Mouse (Mus musculus): ENCODE measurements around the gene Cul4a. TPM values are rescaled to one million over a fixed set of nuclear protein-coding genes. Genes with fewer than 3 reads are reported as not detected.

Gene Cul4a
- total and polyA plus RNA-seq, 2 experiments from 2014 or later: 59.4 to 101 TPM

- no peaks in the 10 kb centered on the region for H3K27me3 ChIP-seq (ENCODE audit: insufficient read depth, low read length)
- no peak overlapping the region for H3K27ac ChIP-seq (ENCODE audit: low read depth, low read length)
- H3K36me3 ChIP-seq (ENCODE audit: insufficient read depth): peaks cover 98% of the 10 kb centered on the region
- no peaks in the 10 kb centered on the region for H3K9me3 ChIP-seq (ENCODE audit: low read length)
- H3K4me2 ChIP-seq (ENCODE audit: low read depth): no peak overlapping the region
- DNase-seq (no peak), ATAC-seq (no peak)
- H3K9ac ChIP-seq: no peak overlapping the region
- WGBS: 85% methylated on average over 7 of the region's 7 CpGs
- no peak for TF ChIP-seq CTCF (IDR thresholded peaks at IDR 0.05; ENCODE audit: low read depth)
- no peaks in the 10 kb centered on the region for H3K4me1 ChIP-seq (ENCODE audit: insufficient read depth)
- no peak overlapping the region for H3K4me3 ChIP-seq (ENCODE audit: low read depth, low read length)
These were observed 27.9 kb upstream of the Cul4a start for GRCm38 (mm10) chr8:13077542-13077941.

GRCm38 (mm10) chr8:13104691-13105086 lies 732 bp upstream of the Cul4a start:
- DNase-seq: peak; percentile 94
- H3K27ac ChIP-seq (ENCODE audit: low read depth, low read length): peak overlapping the region; percentile 97
- no peak; the same call in 1 of the 2 replicates for TF ChIP-seq CTCF (IDR thresholded peaks at IDR 0.05; ENCODE audit: low read depth)
- peak overlapping the region; percentile 82 for H3K9ac ChIP-seq
- no peaks in the 10 kb centered on the region for H3K27me3 ChIP-seq (ENCODE audit: insufficient read depth, low read length)
- WGBS: 3% methylated on average over 42 of the region's 45 CpGs
- peak; percentile 87 for ATAC-seq
- H3K36me3 ChIP-seq (ENCODE audit: insufficient read depth): peaks cover 10% of the 10 kb centered on the region; the same call in 1 of the 2 replicates
- H3K4me3 ChIP-seq (ENCODE audit: low read depth, low read length): peak overlapping the region; percentile 96
- H3K4me1 ChIP-seq (ENCODE audit: insufficient read depth): peaks cover 14% of the 10 kb centered on the region
- H3K9me3 ChIP-seq (ENCODE audit: low read length): no peaks in the 10 kb centered on the region
- H3K4me2 ChIP-seq (ENCODE audit: low read depth): peak overlapping the region; percentile 94

GRCm38 (mm10) chr8:13105908-13106551 lies 609 bp downstream of the Cul4a start:
- no peaks in the 10 kb centered on the region for H3K27me3 ChIP-seq (ENCODE audit: insufficient read depth, low read length)
- peak overlapping the region; percentile 94 for H3K4me2 ChIP-seq (ENCODE audit: low read depth)
- WGBS: under 1% methylated on average over 62 of the region's 63 CpGs
- ATAC-seq (peak; percentile 1), DNase-seq (peak; percentile 1)
- peak overlapping the region; percentile 96 for H3K4me3 ChIP-seq (ENCODE audit: low read depth, low read length)
- no peaks in the 10 kb centered on the region for H3K9me3 ChIP-seq (ENCODE audit: low read length)
- H3K4me1 ChIP-seq (ENCODE audit: insufficient read depth): peaks cover 14% of the 10 kb centered on the region
- H3K36me3 ChIP-seq (ENCODE audit: insufficient read depth): no peaks in the 10 kb centered on the region
- H3K9ac ChIP-seq: peak overlapping the region; percentile 91
- H3K27ac ChIP-seq (ENCODE audit: low read depth, low read length): peak overlapping the region; percentile 97
- no peak for TF ChIP-seq CTCF (IDR thresholded peaks at IDR 0.05; ENCODE audit: low read depth)

GRCm38 (mm10) chr8:13107990-13108638 lies 2.7 kb downstream of the Cul4a start:
- ATAC-seq (no peak), DNase-seq (no peak)
- H3K36me3 ChIP-seq (ENCODE audit: insufficient read depth): no peaks in the 10 kb centered on the region; the same call in 1 of the 2 replicates
- TF ChIP-seq CTCF (IDR thresholded peaks at IDR 0.05; ENCODE audit: low read depth): no peak
- no peaks in the 10 kb centered on the region for H3K27me3 ChIP-seq (ENCODE audit: insufficient read depth, low read length)
- no peak overlapping the region for H3K4me2 ChIP-seq (ENCODE audit: low read depth)
- H3K9ac ChIP-seq: no peak overlapping the region
- no peak overlapping the region for H3K4me3 ChIP-seq (ENCODE audit: low read depth, low read length)
- peaks cover 14% of the 10 kb centered on the region for H3K4me1 ChIP-seq (ENCODE audit: insufficient read depth)
- H3K27ac ChIP-seq (ENCODE audit: low read depth, low read length): no peak overlapping the region
- 89% methylated on average over 13 of the region's 13 CpGs for WGBS
- H3K9me3 ChIP-seq (ENCODE audit: low read length): no peaks in the 10 kb centered on the region

DNA sequence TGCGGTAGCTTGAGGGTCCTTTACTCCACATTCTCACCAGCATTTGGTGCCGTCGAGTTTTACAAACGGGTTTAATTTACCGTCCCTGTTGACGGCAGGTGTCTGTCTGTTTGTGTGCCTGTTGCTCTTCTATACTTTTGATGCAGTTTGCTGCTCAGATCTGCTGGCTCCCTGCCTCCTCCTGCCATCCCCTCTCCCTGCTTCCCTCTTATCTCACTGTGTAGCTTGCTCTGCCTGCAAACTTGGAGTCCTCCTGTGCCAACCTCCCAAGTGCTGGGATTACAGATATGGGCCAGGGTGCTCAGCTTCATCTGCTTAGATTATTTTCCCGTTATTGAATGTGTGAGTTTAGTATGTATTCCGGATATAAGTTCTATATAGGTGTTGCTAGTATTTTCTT lies 3.5 kb downstream of the Cul4a start:
- ATAC-seq: no peak
- Histone ChIP-seq H3K36me3 (ENCODE audit: insufficient read depth) (peaks cover 3% of the 10 kb centered on the region; the same call in 1 of the 2 replicates), H3K27me3 (ENCODE audit: insufficient read depth, low read length) (no peaks in the 10 kb centered on the region), H3K9me3 (ENCODE audit: low read length) (no peaks in the 10 kb centered on the region), H3K9ac (no peak overlapping the region), H3K4me1 (ENCODE audit: insufficient read depth) (peaks cover 9% of the 10 kb centered on the region), H3K4me3 (ENCODE audit: low read depth, low read length) (no peak overlapping the region), H3K27ac (ENCODE audit: low read depth, low read length) (no peak overlapping the region), H3K4me2 (ENCODE audit: low read depth) (no peak overlapping the region)
- WGBS: 88% methylated on average over 8 of the region's 8 CpGs
- TF ChIP-seq CTCF (IDR thresholded peaks at IDR 0.05; ENCODE audit: low read depth): no peak
- no peak for DNase-seq

- H3K9me3 ChIP-seq (ENCODE audit: low read length): no peaks in the 10 kb centered on the region
- no peak for ATAC-seq
- peaks cover 6% of the 10 kb centered on the region; the same call in 1 of the 2 replicates for H3K4me1 ChIP-seq (ENCODE audit: insufficient read depth)
- H3K4me3 ChIP-seq (ENCODE audit: low read depth, low read length): no peak overlapping the region
- no peak overlapping the region for H3K4me2 ChIP-seq (ENCODE audit: low read depth)
- WGBS: 58% methylated on average over 1 of the region's 1 CpGs
- DNase-seq: no peak
- H3K27ac ChIP-seq (ENCODE audit: low read depth, low read length): no peak overlapping the region
- no peak for TF ChIP-seq CTCF (IDR thresholded peaks at IDR 0.05; ENCODE audit: low read depth)
- H3K36me3 ChIP-seq (ENCODE audit: insufficient read depth): peaks cover 3% of the 10 kb centered on the region; the same call in 1 of the 2 replicates
- H3K9ac ChIP-seq: no peak overlapping the region
- H3K27me3 ChIP-seq (ENCODE audit: insufficient read depth, low read length): no peaks in the 10 kb centered on the region
These were observed 4.1 kb downstream of the Cul4a start for GRCm38 (mm10) chr8:13109416-13109960.

DNA sequence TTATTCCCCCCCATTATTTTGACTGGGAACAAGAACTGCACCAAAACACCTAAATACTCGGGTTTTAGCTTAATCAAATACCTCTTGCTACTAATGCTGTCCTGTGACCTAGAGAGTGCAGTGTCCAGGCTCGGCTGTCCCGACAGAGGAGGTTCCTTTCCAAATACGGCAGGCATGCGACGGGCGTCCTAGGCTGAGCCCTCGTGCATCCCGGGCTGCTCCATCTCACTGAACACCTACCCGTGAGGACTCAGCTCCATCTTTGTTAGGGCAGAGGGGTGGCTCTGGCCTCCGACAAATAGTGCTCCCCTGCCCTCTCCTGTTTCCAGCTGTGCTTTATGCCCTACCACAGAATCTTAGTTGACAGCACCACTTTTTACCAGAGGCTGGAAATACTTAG lies 6.5 kb downstream of the Cul4a start:
- H3K4me3 ChIP-seq (ENCODE audit: low read depth, low read length): no peak overlapping the region
- H3K9me3 ChIP-seq (ENCODE audit: low read length): no peaks in the 10 kb centered on the region
- ATAC-seq (no peak), DNase-seq (no peak)
- H3K27me3 ChIP-seq (ENCODE audit: insufficient read depth, low read length): no peaks in the 10 kb centered on the region
- no peak overlapping the region for H3K27ac ChIP-seq (ENCODE audit: low read depth, low read length)
- H3K4me1 ChIP-seq (ENCODE audit: insufficient read depth): no peaks in the 10 kb centered on the region
- no peak overlapping the region for H3K9ac ChIP-seq
- H3K4me2 ChIP-seq (ENCODE audit: low read depth): no peak overlapping the region
- peaks cover 3% of the 10 kb centered on the region; the same call in 1 of the 2 replicates for H3K36me3 ChIP-seq (ENCODE audit: insufficient read depth)
- 88% methylated on average over 11 of the region's 11 CpGs for WGBS
- no peak for TF ChIP-seq CTCF (IDR thresholded peaks at IDR 0.05; ENCODE audit: low read depth)

Measured in forebrain, postnatal 0 days (tissue).